ENCODE assay signal across 10 mouse cellular contexts in the genomic region with DNA sequence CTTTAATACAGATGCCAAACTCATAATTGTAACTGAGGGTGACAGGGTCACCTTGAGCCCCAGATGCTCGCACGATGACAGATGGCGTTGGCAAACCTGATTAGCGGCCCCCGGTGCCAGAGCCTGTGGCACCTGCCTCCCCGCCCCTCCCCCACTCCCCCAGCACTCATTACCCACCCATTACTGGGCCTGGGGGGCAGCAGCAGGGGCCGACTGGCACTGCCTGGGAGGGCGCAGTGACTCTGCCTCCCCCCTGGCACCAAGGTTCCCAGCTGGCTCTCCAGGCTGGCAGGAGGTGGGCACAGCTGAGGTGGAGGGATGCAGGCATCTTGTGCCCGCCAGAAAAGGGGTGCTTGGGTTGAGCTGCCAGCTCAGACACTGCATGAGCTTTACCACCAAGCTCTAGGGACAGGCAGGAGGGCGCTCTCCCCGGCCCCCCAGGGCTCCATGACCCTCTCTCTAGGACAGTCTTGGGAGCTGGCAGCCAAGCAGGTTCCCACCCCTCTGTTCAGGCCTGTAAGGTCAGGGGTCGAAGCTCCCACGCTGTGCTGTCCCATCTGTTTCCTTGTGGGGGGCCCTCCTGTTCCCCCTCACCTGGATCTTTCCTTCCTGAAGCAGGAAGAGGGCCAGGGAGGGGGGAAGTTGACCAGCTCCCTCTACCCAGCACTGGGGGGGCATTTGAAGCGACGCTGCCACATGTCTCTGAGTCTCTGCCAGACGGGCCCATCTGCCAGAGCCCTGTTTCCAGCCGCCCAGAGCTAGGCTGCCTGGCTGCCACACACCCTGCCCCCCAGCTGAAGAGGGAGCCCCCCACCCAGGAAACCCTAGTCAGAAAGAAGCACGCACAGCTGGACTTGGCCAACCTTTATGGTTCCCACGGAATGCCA. TPM values are rescaled to one million over a fixed set of nuclear protein-coding genes. Genes with fewer than 3 reads are reported as not detected.
A peak's percentile ranks its signal among the peaks of the same experiment; 100 is the strongest.
DNase-seq lines count a peak whose midpoint lies in the region; ATAC-seq and TF ChIP-seq lines count a peak whose summit lies in the region.
"Had no signal": no experiment of that assay in that cellular context is flagged by ENCODE, and none has a peak within 500 bp of the region (broad histone marks: within the 10 kb centered on the region; RNA-seq: fewer than 3 reads in every experiment).

No protein-coding gene starts in this region.

- H3K36me3 ChIP-seq in intestine, postnatal 0 days (ENCODE audit: control insufficient read depth, insufficient read depth) = no peaks in the 10 kb centered on the region

- no peak overlapping the region for H3K4me2 ChIP-seq in intestine, postnatal 0 days (replicated peaks; ENCODE audit: low read depth)

- 0 out of 2 replicates have a peak overlapping the region, but pooled peaks have one; percentile 21 for H3K27ac ChIP-seq in intestine, postnatal 0 days (ENCODE audit: low read depth, low read length)
- H3K27ac ChIP-seq: macrophage had no signal

- 47% methylated on average over 19 of the region's 19 CpGs for WGBS in intestine, postnatal 0 days

- H3K9me3 ChIP-seq in intestine, postnatal 0 days (ENCODE audit: control insufficient read depth) = no peaks in the 10 kb centered on the region

- DNase-seq in kidney, postnatal 10 days = peak; percentile 26
- DNase-seq in kidney, adult 8-10 months = no peak
- DNase-seq in brain, adult 2 months (ENCODE audit: low read depth, low spot score) = peak; percentile 67
- peak; percentile 45 to 58 for DNase-seq in cerebellum, postnatal 36 days
- no peak for DNase-seq in right cerebral cortex, adult 18-20 months
- DNase-seq in thymus, postnatal 0 days (ENCODE audit: low spot score) = no peak

- no peak overlapping the region for H3K9ac ChIP-seq in intestine, postnatal 0 days (ENCODE audit: low read depth, low read length)

- peaks cover 36% of the 10 kb centered on the region for H3K27me3 ChIP-seq in intestine, postnatal 0 days (replicated peaks; ENCODE audit: control insufficient read depth, insufficient read depth, low read length)
- H3K27me3 ChIP-seq: Patski had no signal

- no peaks in the 10 kb centered on the region for H3K4me1 ChIP-seq in intestine, postnatal 0 days (replicated peaks; ENCODE audit: control insufficient read depth, insufficient read depth, low read length)

- ATAC-seq in intestine, postnatal 0 days = 0 out of 2 replicates have a peak, but pooled peaks have one; percentile 11
- ATAC-seq in monocyte, adult 5-6 weeks (replicated peaks; ENCODE audit: insufficient number of reproducible peaks, low FRiP score, low TSS enrichment, poor library complexity, severe bottlenecking) = no peak

- H3K4me3 ChIP-seq in intestine, postnatal 0 days (ENCODE audit: low read depth, low read length) = no peak overlapping the region

- no peak for TF ChIP-seq CTCF in intestine, postnatal 0 days (IDR thresholded peaks at IDR 0.05; ENCODE audit: low read depth)

RNA-seq across cellular contexts. Expression of gene Dand5, which starts 7.8 kb away (rescaled TPM):
- polyA plus RNA-seq in intestine, postnatal 0 days (2015; fragmentation: Nextera tagmentation; extraction: Ambion mirVana) = 1.9 and 2.2 TPM in 2 replicates
- total RNA-seq in monocyte, adult 5-6 weeks (2017) = 3.6 to 4.0 TPM (median 3.8 TPM) in 3 replicates
- 4.0 and 4.4 TPM in 2 replicates for polyA plus RNA-seq in thymus, postnatal 0 days (2015; fragmentation: Nextera tagmentation; extraction: Ambion mirVana)

RNA-seq across cellular contexts. Expression of gene Nfix, which starts 14.7 kb away (rescaled TPM):
- 11.2 and 12.0 TPM in 2 replicates for polyA plus RNA-seq in intestine, postnatal 0 days (2015; fragmentation: Nextera tagmentation; extraction: Ambion mirVana)
- total RNA-seq in monocyte, adult 5-6 weeks (2017) = 8.1 to 16.7 TPM (median 9.9 TPM) in 3 replicates
- polyA plus RNA-seq in thymus, postnatal 0 days (2015; fragmentation: Nextera tagmentation; extraction: Ambion mirVana) = 7.2 and 11.7 TPM in 2 replicates

RNA-seq across cellular contexts. Expression of gene Gadd45gip1, which starts 16.5 kb away (rescaled TPM):
- 36.3 and 37.6 TPM in 2 replicates for polyA plus RNA-seq in intestine, postnatal 0 days (2015; fragmentation: Nextera tagmentation; extraction: Ambion mirVana)
- 10.0 to 12.8 TPM (median 11.2 TPM) in 3 replicates for total RNA-seq in monocyte, adult 5-6 weeks (2017)
- 56.4 and 57.4 TPM in 2 replicates for polyA plus RNA-seq in thymus, postnatal 0 days (2015; fragmentation: Nextera tagmentation; extraction: Ambion mirVana)

RNA-seq across cellular contexts. Expression of gene Rad23a, which starts 25.7 kb away (rescaled TPM):
- 67.8 and 74.2 TPM in 2 replicates for polyA plus RNA-seq in intestine, postnatal 0 days (2015; fragmentation: Nextera tagmentation; extraction: Ambion mirVana)
- total RNA-seq in monocyte, adult 5-6 weeks (2017) = 31.6 to 37.2 TPM (median 34.2 TPM) in 3 replicates
- polyA plus RNA-seq in thymus, postnatal 0 days (2015; fragmentation: Nextera tagmentation; extraction: Ambion mirVana) = 120 and 141 TPM in 2 replicates

RNA-seq across cellular contexts. Expression of gene Calr, which starts 31.9 kb away (rescaled TPM):
- 474 and 507 TPM in 2 replicates for polyA plus RNA-seq in intestine, postnatal 0 days (2015; fragmentation: Nextera tagmentation; extraction: Ambion mirVana)
- 1,036 to 1,300 TPM (median 1,079 TPM) in 3 replicates for total RNA-seq in monocyte, adult 5-6 weeks (2017)
- polyA plus RNA-seq in thymus, postnatal 0 days (2015; fragmentation: Nextera tagmentation; extraction: Ambion mirVana) = 383 and 479 TPM in 2 replicates

Comparison
In these comparisons a context has a peak if more than half of its experiments do, and no peak if none do; other contexts are left out.
1. DNase-seq: peak in kidney, postnatal 10 days (single experiment), brain, adult 2 months (single experiment) and cerebellum, postnatal 36 days (2 of 2); none in kidney, adult 8-10 months (0 of 2), right cerebral cortex, adult 18-20 months (single experiment) and thymus, postnatal 0 days (single experiment).